Comparison of ENCODE assay signal across 26 mouse cellular contexts in genomic region chr6:39120685-39121084, GRCm38 (mm10). TPM values are rescaled to one million over a fixed set of nuclear protein-coding genes. Genes with fewer than 3 reads are reported as not detected.
DNase-seq lines count a peak whose midpoint lies in the region; ATAC-seq and TF ChIP-seq lines count a peak whose summit lies in the region.
"Had no signal": no experiment of that assay in that cellular context is flagged by ENCODE, and none has a peak within 500 bp of the region (broad histone marks: within the 10 kb centered on the region; RNA-seq: fewer than 3 reads in every experiment).

No protein-coding gene starts in this region.

- 43% methylated on average over 3 of the region's 3 CpGs for WGBS in hindbrain, postnatal 0 days
- WGBS in hindbrain, embryonic 16.5 days, result 62% methylated on average over 3 of the region's 3 CpGs
- 30% methylated on average over 3 of the region's 3 CpGs for WGBS in stomach, postnatal 0 days

- H3K9ac ChIP-seq in hindbrain, postnatal 0 days (replicated peaks; ENCODE audit: low read length), result no peak overlapping the region
- no peak overlapping the region for H3K9ac ChIP-seq in hindbrain, embryonic 16.5 days (ENCODE audit: low read depth, low read length)
- H3K9ac ChIP-seq in stomach, postnatal 0 days (ENCODE audit: low read length), result no peak overlapping the region
- H3K9ac ChIP-seq: forebrain, embryonic 15.5 days; heart, embryonic 15.5 days; hindbrain, embryonic 14.5 days; limb, embryonic 13.5 days; liver, embryonic 13.5 days; midbrain, embryonic 13.5 days; neural tube, embryonic 13.5 days; stomach, embryonic 15.5 days had no signal

- TF ChIP-seq EP300 in stomach, postnatal 0 days (optimal IDR thresholded peaks at IDR 0.05), result no peak

- H3K4me2 ChIP-seq in hindbrain, postnatal 0 days (ENCODE audit: low read depth, low read length), result no peak overlapping the region
- H3K4me2 ChIP-seq in hindbrain, embryonic 16.5 days (ENCODE audit: low read length), result no peak overlapping the region
- H3K4me2 ChIP-seq in stomach, postnatal 0 days (replicated peaks; ENCODE audit: low read depth), result no peak overlapping the region
- H3K4me2 ChIP-seq: forebrain, embryonic 15.5 days; heart, embryonic 15.5 days; hindbrain, embryonic 14.5 days; limb, embryonic 13.5 days; liver, embryonic 13.5 days; midbrain, embryonic 13.5 days; neural tube, embryonic 13.5 days; stomach, embryonic 15.5 days had no signal

- H3K4me3 ChIP-seq in hindbrain, postnatal 0 days (ENCODE audit: low read length), result no peak overlapping the region
- no peak overlapping the region for H3K4me3 ChIP-seq in hindbrain, embryonic 16.5 days (ENCODE audit: low read length)
- no peak overlapping the region for H3K4me3 ChIP-seq in stomach, postnatal 0 days (ENCODE audit: low read depth, low read length)
- H3K4me3 ChIP-seq: embryonic facial prominence, embryonic 10.5 days; forebrain, embryonic 15.5 days; heart, embryonic 15.5 days; limb, embryonic 13.5 days; liver, embryonic 13.5 days; megakaryocyte, embryonic 14.5 days; midbrain, embryonic 13.5 days; myocyte; neural tube, embryonic 13.5 days; stomach, embryonic 15.5 days had no signal

- H3K27ac ChIP-seq in hindbrain, postnatal 0 days, result no peak overlapping the region
- H3K27ac ChIP-seq in hindbrain, embryonic 16.5 days (ENCODE audit: low read depth, low read length), result no peak overlapping the region
- no peak overlapping the region for H3K27ac ChIP-seq in stomach, postnatal 0 days (replicated peaks)
- H3K27ac ChIP-seq: embryonic facial prominence, embryonic 10.5 days; forebrain, embryonic 15.5 days; heart, embryonic 15.5 days; hindbrain, embryonic 14.5 days; limb, embryonic 13.5 days; liver, embryonic 13.5 days; midbrain, embryonic 13.5 days; neural tube, embryonic 13.5 days; stomach, embryonic 15.5 days had no signal

- no peaks in the 10 kb centered on the region for H3K4me1 ChIP-seq in hindbrain, postnatal 0 days (ENCODE audit: insufficient read depth, low read length)
- peaks cover 4% of the 10 kb centered on the region for H3K4me1 ChIP-seq in hindbrain, embryonic 16.5 days (ENCODE audit: control insufficient read depth, insufficient read depth, low read depth, low read length)
- no peaks in the 10 kb centered on the region for H3K4me1 ChIP-seq in stomach, postnatal 0 days (replicated peaks; ENCODE audit: control insufficient read depth, insufficient read depth)
- H3K4me1 ChIP-seq: limb, embryonic 13.5 days had no signal

- H3K9me3 ChIP-seq in hindbrain, postnatal 0 days (ENCODE audit: low read length), result no peaks in the 10 kb centered on the region
- H3K9me3 ChIP-seq in hindbrain, embryonic 16.5 days (ENCODE audit: control insufficient read depth, low read length), result peaks cover 4% of the 10 kb centered on the region
- H3K9me3 ChIP-seq in stomach, postnatal 0 days (ENCODE audit: control insufficient read depth, low read length), result no peaks in the 10 kb centered on the region
- H3K9me3 ChIP-seq: heart, embryonic 15.5 days; neural tube, embryonic 13.5 days; stomach, embryonic 15.5 days had no signal

- DNase-seq in hindbrain, postnatal 0 days (ENCODE audit: low spot score), result peak; percentile 21
- peak; percentile 7 for DNase-seq in lung, postnatal 36 days
- no peak for DNase-seq in lung, postnatal 4 days
- DNase-seq in adipocyte (ENCODE audit: low spot score), result peak; percentile 25
- DNase-seq in stomach, postnatal 0 days (ENCODE audit: low spot score), result no peak
- no peak for DNase-seq in right cerebral cortex, postnatal 10 days (ENCODE audit: low spot score in 2 of 2)
- DNase-seq: adrenal gland, postnatal 36 days; cerebellum, adult 8-10 months; gastrocnemius, postnatal 14 days; heart, postnatal 4 days; liver, embryonic 13.5 days; retina, postnatal 1 day; thymus, adult 18-20 months; thymus, postnatal 4 days had no signal

- ATAC-seq in hindbrain, postnatal 0 days, result no peak
- no peak for ATAC-seq in hindbrain, embryonic 16.5 days
- no peak for ATAC-seq in stomach, postnatal 0 days (ENCODE audit: low FRiP score, low TSS enrichment)
- ATAC-seq: forebrain, embryonic 15.5 days; intestine, embryonic 16.5 days; midbrain, embryonic 13.5 days had no signal

- TF ChIP-seq CTCF in hindbrain, postnatal 0 days (IDR thresholded peaks at IDR 0.05; ENCODE audit: low read depth), result no peak
- peak; percentile 32 for TF ChIP-seq CTCF in stomach, postnatal 0 days (IDR thresholded peaks at IDR 0.05; ENCODE audit: low read depth)

- no peaks in the 10 kb centered on the region for H3K36me3 ChIP-seq in hindbrain, postnatal 0 days (ENCODE audit: insufficient read depth, low read length)
- H3K36me3 ChIP-seq in hindbrain, embryonic 16.5 days (ENCODE audit: control insufficient read depth, insufficient read depth, low read length), result no peaks in the 10 kb centered on the region
- no peaks in the 10 kb centered on the region for H3K36me3 ChIP-seq in stomach, postnatal 0 days (ENCODE audit: control insufficient read depth, insufficient read depth, low read length)
- H3K36me3 ChIP-seq: embryonic facial prominence, embryonic 10.5 days; forebrain, embryonic 15.5 days; limb, embryonic 13.5 days; liver, embryonic 13.5 days; midbrain, embryonic 13.5 days; neural tube, embryonic 13.5 days; stomach, embryonic 15.5 days had no signal

- no peaks in the 10 kb centered on the region; the same call in 1 of the 2 replicates for H3K27me3 ChIP-seq in hindbrain, postnatal 0 days (ENCODE audit: insufficient read depth, low read length)
- H3K27me3 ChIP-seq in hindbrain, embryonic 16.5 days (replicated peaks; ENCODE audit: control insufficient read depth, insufficient read depth, low read length), result peaks cover 21% of the 10 kb centered on the region
- H3K27me3 ChIP-seq in stomach, postnatal 0 days (ENCODE audit: control insufficient read depth, insufficient read depth, low read length), result no peaks in the 10 kb centered on the region
- H3K27me3 ChIP-seq: heart, embryonic 15.5 days; stomach, embryonic 15.5 days had no signal

RNA-seq across cellular contexts. Expression of gene Parp12, which starts 2.5 kb away (rescaled TPM):
- total RNA-seq in hindbrain, postnatal 0 days (2014; rRNA removed), result 8.7 and 11.5 TPM in 2 replicates
- polyA plus RNA-seq in hindbrain, postnatal 0 days (2015; fragmentation: Nextera tagmentation; extraction: Ambion mirVana), result 3.5 and 4.6 TPM in 2 replicates
- polyA plus RNA-seq in hindbrain, embryonic 16.5 days (2015; fragmentation: Nextera tagmentation; extraction: Ambion mirVana), result 2.4 and 3.0 TPM in 2 replicates
- polyA plus RNA-seq in stomach, postnatal 0 days (2015; fragmentation: Nextera tagmentation; extraction: Ambion mirVana), result 10.1 and 10.4 TPM in 2 replicates

Comparison
In these comparisons a context has a peak if more than half of its experiments do, and no peak if none do; other contexts are left out.
1. DNase-seq: peak in hindbrain, postnatal 0 days (single experiment), lung, postnatal 36 days (single experiment) and adipocyte (single experiment); none in lung, postnatal 4 days (0 of 2), stomach, postnatal 0 days (single experiment) and right cerebral cortex, postnatal 10 days (0 of 2).